Mouse (Mus musculus) liver, embryonic 14.5 days (tissue): ENCODE results near the gene Chmp2b. TPM values are rescaled to one million over a fixed set of nuclear protein-coding genes. Genes with fewer than 3 reads are reported as not detected.

ENCODE experiments used
- ATAC-seq: fragments of 200-750 bp; cut with Nextera tagmentation; 2 replicates; pipeline ENCODE4 v1.8.0; 2017; ENCODE audit warnings: moderate number of reproducible peaks, mild to moderate bottlenecking, moderate library complexity; ENCODE audit not compliant: insufficient read depth
- DNase-seq, 3 experiments: peaks; one replicate each; pipeline ENCODE4 v3.0.0-alpha.2; 2012 to 2013; ENCODE audit warnings: low read depth in 3 of 3, low spot score in 3 of 3
- H3K27ac ChIP-seq: fragments of 300-500 bp; sonication (generic); 2 replicates; pipeline ENCODE4 v1.5.1; 2014; ENCODE audit warnings: moderate library complexity, mild to moderate bottlenecking, control low read depth, inconsistent platforms
- H3K27me3 ChIP-seq: fragments of 300-500 bp; sonication (generic); 2 replicates; pipeline ENCODE4 v1.6.1; 2014; ENCODE audit warnings: mild to moderate bottlenecking, low read length, moderate library complexity; ENCODE audit not compliant: control insufficient read depth, insufficient read depth
- H3K36me3 ChIP-seq: fragments of 300-500 bp; sonication (generic); replicated peaks from 2 replicates; pipeline ENCODE4 v1.6.1; 2014; ENCODE audit warnings: low read depth; ENCODE audit not compliant: control insufficient read depth, insufficient read depth
- H3K4me1 ChIP-seq, 2 experiments: fragments of 200-500 bp in 1 of 2; fragments of 300-500 bp in 1 of 2; sonication (generic) in 1 of 2; replicated peaks; 2 replicates each; pipeline ENCODE4 v1.6.1; 2012 to 2014; ENCODE audit warnings: antibody characterized with exemption in 1 of 2, inconsistent platforms in 1 of 2, low read length in 1 of 2; ENCODE audit not compliant: control insufficient read depth in 2 of 2, insufficient read depth in 2 of 2
- H3K4me2 ChIP-seq: fragments of 300-500 bp; sonication (generic); 2 replicates; pipeline ENCODE4 v1.6.1; 2014; ENCODE audit warnings: low read depth, mild to moderate bottlenecking, control low read depth, moderate library complexity
- H3K4me3 ChIP-seq, 2 experiments: fragments of 200-500 bp in 1 of 2; fragments of 300-500 bp in 1 of 2; sonication (generic) in 1 of 2; 2 replicates each; pipeline ENCODE4 v1.5.1; 2012 to 2014; ENCODE audit warnings: low read depth in 2 of 2, low read length in 2 of 2, mild to moderate bottlenecking in 2 of 2, control low read depth in 1 of 2, inconsistent platforms in 1 of 2, moderate library complexity in 1 of 2; ENCODE audit not compliant: insufficient read depth in 1 of 2
- H3K9ac ChIP-seq: fragments of 300-500 bp; sonication (generic); replicated peaks from 2 replicates; pipeline ENCODE4 v1.6.1; 2014; ENCODE audit warnings: mild to moderate bottlenecking, control low read depth, moderate library complexity
- H3K9me3 ChIP-seq: fragments of 300-500 bp; sonication (generic); 2 replicates; pipeline ENCODE4 v1.6.1; 2016; ENCODE audit warnings: low read length, mixed read lengths; ENCODE audit not compliant: control insufficient read depth
- CTCF ChIP-seq: IDR thresholded peaks from 2 replicates; pipeline ENCODE4 v1.5.1; 2016; ENCODE audit warnings: antibody characterized with exemption, low read depth, control low read depth
- EP300 ChIP-seq: IDR thresholded peaks from 2 replicates; pipeline ENCODE4 v1.6.1; 2016; ENCODE audit warnings: antibody characterized with exemption, low read depth
- WGBS: fragments of 180-500 bp; shearing (Covaris S2); extraction: QIAGEN DNeasy Blood & Tissue Kit; methylation state at CpG from one replicate; pipeline ENCODE4 v1.1.7; 2014; ENCODE audit not compliant: insufficient replicate concordance; 5-methylcytosine and 5-hydroxymethylcytosine counted together
- polyA plus RNA-seq, 2 experiments: library from polyadenylated mRNA; depleted of rRNA in 1 of 2; stranded (reverse) in 1 of 2; unstranded in 1 of 2; fragments of >200 nt; fragmentation: Nextera tagmentation in 1 of 2; extraction: Ambion mirVana in 1 of 2; gene quantifications; 2 replicates each; pipeline versions ENCODE4 v1.2.1 to v1.2.3; 2012 to 2014

Gene Chmp2b
- polyA plus RNA-seq, 2 experiments, result 6.4 to 13.6 TPM

DNA sequence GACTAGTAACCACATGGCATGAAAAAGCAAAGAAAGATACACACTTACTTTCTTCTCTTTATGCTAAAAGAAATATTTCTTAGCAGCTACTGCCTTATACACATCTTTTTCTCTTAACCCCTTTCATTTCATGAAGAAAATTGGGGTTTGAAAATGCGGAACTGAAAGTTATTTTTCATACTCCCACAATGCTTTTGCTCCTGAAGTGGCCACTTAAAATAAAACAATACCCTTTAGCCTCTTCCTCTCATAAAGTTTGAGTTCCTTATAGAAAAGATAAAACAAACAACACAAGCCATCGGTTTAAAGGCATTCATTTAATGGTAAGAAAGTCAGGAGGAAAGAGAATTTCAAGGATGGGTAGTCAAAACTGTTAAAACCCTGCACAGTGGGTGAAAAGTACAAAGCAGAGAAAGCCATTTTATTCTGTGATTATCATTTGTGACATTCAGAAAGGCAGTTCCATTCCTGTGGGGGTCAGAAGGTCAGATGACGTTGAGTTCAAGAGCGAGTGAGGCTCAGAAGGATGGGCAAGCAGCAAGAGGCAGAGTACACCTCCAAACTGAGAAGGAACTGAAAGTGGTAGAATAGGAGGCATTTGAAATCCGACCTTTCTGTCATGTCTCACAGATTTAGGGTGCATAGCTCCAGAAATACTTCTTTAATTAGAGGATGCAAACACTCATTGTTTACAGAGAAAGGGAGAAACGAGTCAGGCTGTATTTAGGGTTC lies 14.9 kb upstream of the Chmp2b start:
- Histone ChIP-seq H3K36me3 (no peaks in the 10 kb centered on the region), H3K9ac (no peak overlapping the region), H3K9me3 (no peaks in the 10 kb centered on the region), H3K27ac (no peak overlapping the region), H3K4me2 (no peak overlapping the region), H3K4me1 (no peaks in the 10 kb centered on the region), H3K4me3 (no peak overlapping the region), H3K27me3 (no peaks in the 10 kb centered on the region)
- DNase-seq (no peak), ATAC-seq (no peak)
- TF ChIP-seq EP300, result no peak
- no peak for TF ChIP-seq CTCF
- 52% methylated on average over 6 of the region's 6 CpGs for WGBS

DNA sequence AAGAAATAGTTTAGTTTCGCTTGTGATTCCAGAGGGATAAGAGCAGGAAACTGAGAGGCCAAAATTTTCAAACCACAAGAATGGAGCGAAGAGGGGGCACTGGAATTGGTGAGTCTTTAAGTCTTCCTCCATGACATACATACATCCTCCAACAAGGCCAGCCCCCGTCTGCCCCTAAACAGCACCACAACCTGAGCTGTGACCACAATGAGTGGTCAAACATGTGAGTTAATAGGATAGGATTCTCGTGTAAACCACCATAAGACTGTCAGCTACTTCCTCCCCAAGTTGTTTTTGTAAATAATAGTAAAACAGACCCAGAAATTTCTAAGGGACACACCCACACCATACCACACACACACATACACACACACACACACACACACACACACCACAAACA lies 6.3 kb upstream of the Chmp2b start:
- no peak for ATAC-seq

DNA sequence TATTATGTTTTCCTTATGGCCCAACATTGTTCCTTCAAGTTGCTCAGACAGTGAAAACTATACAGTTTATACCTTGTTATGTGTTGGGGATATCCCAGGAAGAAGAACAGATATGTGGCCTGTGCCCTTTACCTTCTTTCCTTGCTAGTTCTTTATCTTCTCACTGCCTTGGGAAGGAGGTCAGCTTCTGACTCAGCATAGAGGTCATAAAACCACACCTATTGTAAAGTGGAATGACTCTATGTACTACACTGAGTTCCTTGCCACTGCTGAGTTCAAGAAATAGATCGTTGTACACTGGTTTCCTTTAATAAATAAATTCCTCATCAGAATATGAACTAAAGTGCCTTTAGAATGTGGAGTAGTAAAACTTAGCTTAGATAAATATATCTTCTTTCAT lies 2.4 kb upstream of the Chmp2b start:
- H3K4me2 ChIP-seq, result no peak overlapping the region
- no peaks in the 10 kb centered on the region for H3K36me3 ChIP-seq
- ATAC-seq, result no peak
- H3K4me1 ChIP-seq, result peaks cover 5% of the 10 kb centered on the region in 2 experiments; a peak in 3 of 4 replicates
- TF ChIP-seq EP300 (no peak), CTCF (no peak)
- no peaks in the 10 kb centered on the region for H3K9me3 ChIP-seq
- no peaks in the 10 kb centered on the region for H3K27me3 ChIP-seq
- H3K27ac ChIP-seq, result no peak overlapping the region
- H3K9ac ChIP-seq, result no peak overlapping the region
- WGBS, result 74% methylated on average over 1 of the region's 1 CpGs
- no peak for DNase-seq
- no peak overlapping the region for H3K4me3 ChIP-seq

More for the DNA sequence above, 6.3 kb upstream of the Chmp2b start:
- no peak for DNase-seq
- no peak overlapping the region for H3K4me2 ChIP-seq
- H3K4me3 ChIP-seq, result no peak overlapping the region
- H3K9me3 ChIP-seq, result no peaks in the 10 kb centered on the region
- H3K27me3 ChIP-seq, result no peaks in the 10 kb centered on the region
- no peaks in the 10 kb centered on the region for H3K36me3 ChIP-seq
- H3K27ac ChIP-seq, result no peak overlapping the region
- H3K4me1 ChIP-seq, result no peaks in the 10 kb centered on the region
- WGBS, result 31% methylated on average over 4 of the region's 4 CpGs
- TF ChIP-seq EP300 (no peak), CTCF (no peak)
- H3K9ac ChIP-seq, result no peak overlapping the region

DNA sequence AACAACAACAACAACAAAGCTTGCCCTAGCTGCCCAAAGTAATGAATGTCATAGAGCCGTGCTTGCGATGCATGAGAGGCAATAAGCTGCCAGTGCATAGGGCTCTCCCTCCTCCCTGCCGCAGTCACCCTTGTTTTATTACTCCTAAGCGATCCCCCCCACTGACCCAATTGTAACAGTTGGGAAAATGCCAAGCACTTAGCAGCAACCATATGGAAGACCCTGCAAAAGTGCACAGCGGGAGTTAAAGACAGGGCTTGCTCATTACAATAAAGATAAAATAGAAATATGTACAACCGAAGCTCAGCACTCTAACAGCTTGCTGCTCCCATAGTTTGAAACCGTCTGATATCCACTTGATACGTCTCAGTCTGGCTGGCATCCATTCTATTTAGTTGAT lies 1.8 kb upstream of the Chmp2b start:
- Histone ChIP-seq H3K9ac (no peak overlapping the region), H3K4me3 (no peak overlapping the region), H3K27me3 (no peaks in the 10 kb centered on the region), H3K4me1 (peaks cover 5% of the 10 kb centered on the region in 2 experiments; a peak in 3 of 4 replicates), H3K4me2 (no peak overlapping the region), H3K36me3 (no peaks in the 10 kb centered on the region), H3K27ac (no peak overlapping the region), H3K9me3 (no peaks in the 10 kb centered on the region)
- WGBS, result 77% methylated on average over 8 of the region's 8 CpGs
- DNase-seq (no peak), ATAC-seq (no peak)
- TF ChIP-seq EP300, result no peak
- no peak for TF ChIP-seq CTCF

DNA sequence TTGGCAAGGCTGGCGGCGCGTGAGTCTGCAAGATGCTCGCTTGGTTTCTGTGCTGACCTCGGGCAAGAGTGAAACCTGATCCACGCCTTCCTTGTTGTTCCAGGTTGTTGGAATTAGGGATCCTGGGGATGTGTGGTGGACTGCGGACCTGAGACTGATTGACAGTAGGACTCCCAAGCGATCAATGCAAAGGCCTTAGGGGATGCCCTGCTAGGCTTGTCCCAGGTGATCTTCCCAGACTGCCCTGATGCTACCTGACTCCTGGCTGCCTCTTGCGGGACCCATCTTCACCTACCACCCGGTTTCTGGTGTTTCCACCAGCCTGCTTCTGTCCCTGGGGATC lies 309 bp upstream of the Chmp2b start:
- Histone ChIP-seq H3K4me2 (peak overlapping the region; percentile 82), H3K4me3 (peak overlapping the region; percentile 73 to 75), H3K27ac (no peak overlapping the region), H3K36me3 (no peaks in the 10 kb centered on the region), H3K9me3 (no peaks in the 10 kb centered on the region), H3K4me1 (peaks cover 5% of the 10 kb centered on the region in 2 experiments; a peak in 3 of 4 replicates), H3K27me3 (no peaks in the 10 kb centered on the region), H3K9ac (peak overlapping the region; percentile 64)
- no peak for TF ChIP-seq CTCF
- TF ChIP-seq EP300, result no peak
- 1% methylated on average over 10 of the region's 10 CpGs for WGBS
- peak; percentile 64 for ATAC-seq
- peak in 1 of 3 experiments; percentile 6 for DNase-seq
